Mouse (Mus musculus) c-Kit-positive CD71-positive TER-119-positive erythroid progenitor cells, embryonic 14.5 days (primary cell): ENCODE results near the gene Atp2b2.

Source experiments
- DNase-seq: peaks from one replicate; pipeline ENCODE4 v3.0.0-alpha.2; 2013; ENCODE audit warnings: low spot score

Gene Atp2b2

GRCm38 (mm10) chr6:114011976-114012375 lies 30.4 kb downstream of the Atp2b2 start:
- DNase-seq, result no peak

DNA sequence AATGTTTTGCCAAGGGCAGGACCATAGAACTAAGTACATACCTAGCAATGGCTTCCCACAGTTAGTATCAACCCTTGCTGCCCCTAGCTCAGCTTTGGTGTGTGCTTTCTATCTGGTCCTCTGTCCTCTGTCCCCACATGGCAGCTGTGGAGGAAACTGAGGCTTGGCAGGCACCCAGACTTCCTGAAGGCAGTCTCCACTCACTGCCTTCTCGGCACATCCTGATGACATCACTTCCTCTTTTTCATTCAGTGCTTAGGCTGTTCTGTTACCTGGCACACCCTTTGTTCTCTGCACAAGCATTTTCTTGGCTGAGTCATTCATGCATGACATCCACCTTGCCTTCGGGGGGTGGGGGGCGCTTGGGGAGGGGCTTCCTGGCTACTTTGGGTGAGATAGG lies 38.6 kb downstream of the Atp2b2 start:
- DNase-seq, result no peak

DNA sequence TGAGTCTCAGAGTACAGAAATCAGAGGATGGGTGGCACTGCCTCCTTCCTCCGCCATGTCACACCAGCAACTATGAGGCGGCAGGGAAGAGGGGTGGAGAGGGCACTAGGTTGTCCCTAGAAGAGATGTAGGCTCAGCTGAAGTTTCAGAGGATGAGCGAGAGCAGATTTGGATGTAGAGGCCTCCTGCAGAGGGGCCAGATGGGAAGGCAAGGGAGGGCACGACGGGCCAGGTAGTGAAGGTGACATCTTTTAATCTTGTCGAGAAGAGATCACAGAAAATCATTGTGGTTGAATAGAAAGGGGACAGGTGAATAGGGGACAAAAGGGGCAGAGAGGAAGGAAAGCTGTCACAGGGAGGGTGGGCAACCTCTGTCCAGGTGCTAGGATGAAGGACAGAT lies 41.5 kb downstream of the Atp2b2 start:
- DNase-seq, result no peak

DNA sequence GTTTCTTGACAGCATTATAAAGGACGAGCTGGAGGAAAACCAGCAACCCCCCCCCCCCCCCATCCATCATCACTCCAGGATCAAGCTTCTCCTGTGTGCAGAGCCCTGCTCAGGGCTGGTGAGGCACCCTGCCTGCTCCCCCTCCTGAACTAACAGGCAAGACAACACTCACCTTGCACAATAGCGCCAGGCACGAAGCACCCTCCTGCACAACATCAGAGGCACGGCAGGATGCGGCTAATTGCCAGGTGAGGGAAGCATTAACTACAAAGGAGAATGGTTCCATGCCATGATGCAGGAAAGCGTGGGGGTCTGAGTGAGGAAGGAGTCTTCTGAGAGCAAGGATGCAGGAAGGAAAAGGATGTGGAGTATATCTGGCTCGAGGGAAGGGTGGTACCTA lies 42.1 kb downstream of the Atp2b2 start:
- no peak for DNase-seq

- DNase-seq, result no peak
Measured at GRCm38 (mm10) chr6:113998413-113998812, 44.0 kb downstream of the Atp2b2 start.

DNA sequence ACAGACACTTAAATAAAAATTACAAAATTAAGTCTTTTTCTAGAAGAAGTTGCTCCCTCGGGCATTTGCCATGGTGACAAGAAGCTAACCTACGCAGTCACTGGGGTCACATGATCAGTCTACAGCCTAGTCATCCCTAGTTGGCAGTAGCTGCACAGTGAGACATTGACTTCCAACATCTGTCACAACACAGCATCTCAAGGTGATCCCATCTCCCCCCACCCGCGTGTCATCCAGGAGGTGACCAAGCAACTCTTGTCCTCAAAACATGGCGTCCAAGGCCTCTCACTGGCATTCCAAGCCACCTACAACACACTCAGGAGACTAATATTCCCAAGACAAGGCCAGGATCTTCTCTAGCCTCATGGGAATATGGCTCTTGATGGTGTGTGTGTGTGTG lies 48.2 kb downstream of the Atp2b2 start:
- DNase-seq, result no peak

DNA sequence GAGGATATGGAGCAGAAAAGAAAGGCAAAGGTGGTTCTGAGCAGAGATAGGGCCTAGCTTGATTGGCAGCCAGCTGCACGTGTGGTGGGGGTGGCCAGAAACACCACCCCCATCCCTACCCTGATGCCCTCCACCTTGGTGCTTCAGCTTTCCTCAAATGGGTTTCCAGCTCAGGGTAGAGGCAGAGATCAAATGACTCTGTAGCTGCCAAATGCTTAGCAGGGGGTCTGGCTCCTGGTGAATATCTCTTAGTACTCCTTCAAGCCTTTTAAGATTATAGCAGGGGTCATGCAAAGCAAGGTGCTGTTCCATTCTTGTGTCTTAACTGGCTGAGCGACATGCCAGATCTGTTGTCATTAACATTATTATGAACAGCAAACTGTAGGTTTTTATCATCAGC lies 50.3 kb downstream of the Atp2b2 start:
- no peak for DNase-seq

DNA sequence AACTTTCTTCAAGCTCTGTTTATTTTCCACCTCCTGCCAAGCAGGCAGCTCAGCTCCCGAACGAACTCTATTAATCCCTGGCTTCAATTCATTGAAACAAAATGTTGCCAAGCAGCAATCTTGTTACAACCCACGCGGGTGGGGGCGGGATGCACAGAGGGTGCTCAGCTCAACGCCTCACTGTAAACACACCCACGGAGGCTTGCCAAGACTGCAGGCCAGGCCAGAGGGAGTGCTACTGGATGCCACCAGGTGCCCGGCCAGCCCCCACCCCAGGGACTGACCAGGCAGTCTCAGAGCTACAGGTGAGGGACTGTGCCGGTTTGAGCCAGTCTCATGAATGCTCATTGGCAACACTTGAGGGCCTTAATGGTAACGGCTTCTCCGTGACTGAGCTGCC lies 50.9 kb downstream of the Atp2b2 start:
- DNase-seq, result no peak

DNA sequence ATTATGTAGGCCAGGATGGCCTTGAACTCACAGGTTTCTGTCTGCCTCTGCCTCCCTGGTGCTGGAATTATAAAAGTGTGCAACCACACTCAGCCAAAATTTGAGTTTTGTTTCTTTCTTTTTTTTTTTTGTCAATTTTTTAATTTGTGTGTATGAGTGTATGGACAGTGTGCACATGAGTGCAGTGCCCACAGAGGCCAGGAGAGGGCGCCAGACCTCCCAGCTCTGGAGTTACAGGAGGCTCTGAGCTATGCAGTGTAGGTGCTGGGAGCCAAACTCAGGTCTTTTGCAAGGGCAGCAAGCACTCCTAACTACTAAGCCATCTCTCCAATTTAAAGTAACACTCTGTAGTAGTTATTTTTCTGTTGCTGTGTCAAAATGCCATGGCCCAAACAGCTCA lies 52.4 kb downstream of the Atp2b2 start:
- no peak for DNase-seq

DNA sequence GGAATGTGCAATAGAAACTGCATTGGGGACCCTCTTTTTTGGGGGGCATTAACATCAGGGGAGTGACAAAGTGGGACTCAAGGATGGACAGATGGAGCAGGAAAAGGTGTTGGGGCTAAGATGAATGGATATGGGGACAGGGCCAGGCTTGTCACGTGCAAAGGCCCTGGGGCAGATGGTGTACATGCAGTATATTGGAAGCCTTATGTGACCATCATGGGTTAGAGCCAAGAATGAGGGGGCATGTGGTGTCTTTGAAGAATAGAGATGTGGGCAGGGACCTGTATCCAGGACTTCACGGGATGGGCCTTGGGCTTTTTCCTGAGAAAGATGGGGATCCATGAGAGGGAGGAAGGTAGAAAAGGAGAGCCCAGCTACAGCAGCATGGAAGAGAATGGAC lies 53.9 kb downstream of the Atp2b2 start:
- DNase-seq, result no peak

- no peak for DNase-seq
Measured at GRCm38 (mm10) chr6:113986671-113987070, 55.7 kb downstream of the Atp2b2 start.

DNA sequence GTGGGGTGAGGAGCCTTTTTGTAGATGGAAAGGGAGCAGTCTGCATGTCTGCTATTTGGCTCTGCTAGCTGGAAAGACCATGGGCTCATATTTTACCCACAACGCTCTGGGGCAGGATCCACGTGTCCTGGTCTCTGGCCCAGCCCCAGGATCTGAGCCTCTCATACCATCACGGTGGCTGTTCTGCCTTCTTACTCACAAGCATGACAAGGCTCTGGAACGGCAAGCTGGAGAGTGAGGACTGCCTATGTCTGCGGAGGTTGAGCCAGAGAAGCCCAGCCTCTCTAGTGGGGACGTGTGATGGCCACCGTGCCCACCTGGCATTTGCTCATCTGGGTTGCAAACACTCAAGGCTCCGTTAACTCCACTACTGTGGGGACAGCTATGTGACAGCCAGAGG lies 63.7 kb downstream of the Atp2b2 start:
- DNase-seq, result no peak

- DNase-seq, result no peak
Measured at GRCm38 (mm10) chr6:113978091-113978650, 64.2 kb downstream of the Atp2b2 start.

- no peak for DNase-seq
Measured at GRCm38 (mm10) chr6:113970900-113971299, 71.5 kb downstream of the Atp2b2 start.

DNA sequence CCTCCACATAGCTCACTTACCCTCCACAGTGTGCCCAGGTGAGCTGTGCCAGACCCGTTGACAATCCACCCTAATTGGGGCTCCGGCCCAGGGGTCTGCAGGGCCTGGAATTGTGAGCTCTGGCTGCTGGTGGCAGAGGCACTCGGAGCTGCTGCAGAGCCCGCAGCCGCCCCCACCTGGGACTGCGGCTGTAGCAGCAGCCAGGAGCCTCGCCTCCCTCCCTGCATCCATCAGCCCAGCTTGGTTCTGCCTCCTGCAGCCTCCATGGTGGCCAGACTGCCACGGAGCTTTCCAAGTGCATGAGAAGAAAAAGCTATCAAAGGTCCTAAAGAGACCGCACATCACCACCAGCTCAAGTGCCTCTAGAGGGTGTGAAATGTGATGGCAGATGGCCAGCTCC lies 71.9 kb downstream of the Atp2b2 start:
- no peak for DNase-seq

- no peak for DNase-seq
Measured at GRCm38 (mm10) chr6:113969751-113970150, 72.7 kb downstream of the Atp2b2 start.

GRCm38 (mm10) chr6:113962811-113963210 lies 79.6 kb downstream of the Atp2b2 start:
- peak; percentile 2 for DNase-seq

DNA sequence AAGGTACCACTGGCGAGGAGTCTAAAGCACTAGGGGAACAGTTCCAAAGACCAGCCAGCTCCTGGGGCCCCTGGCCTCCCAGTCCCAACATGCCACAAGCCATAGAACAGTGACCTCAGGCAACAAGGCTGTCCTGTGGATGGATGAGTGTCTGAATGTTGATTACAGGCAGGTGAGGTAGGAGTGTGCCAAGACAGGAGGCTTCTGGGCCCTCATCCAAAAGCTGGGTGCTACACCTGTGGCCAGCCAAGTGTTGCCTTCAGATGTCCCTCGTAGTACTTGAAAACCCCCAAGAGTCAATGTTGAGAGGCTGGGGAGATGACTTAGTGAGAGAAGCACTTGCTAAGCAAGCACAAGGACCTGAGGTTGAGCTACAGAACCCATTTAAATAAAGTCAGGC lies 80.8 kb downstream of the Atp2b2 start:
- DNase-seq, result no peak

GRCm38 (mm10) chr6:113959336-113959735 lies 83.1 kb downstream of the Atp2b2 start:
- no peak for DNase-seq

- DNase-seq, result no peak
Measured at GRCm38 (mm10) chr6:113958714-113959113, 83.7 kb downstream of the Atp2b2 start.

- no peak for DNase-seq
Measured at GRCm38 (mm10) chr6:113958003-113958402, 84.4 kb downstream of the Atp2b2 start.

- no peak for DNase-seq
Measured at GRCm38 (mm10) chr6:113957232-113957940, 85.0 kb downstream of the Atp2b2 start.

GRCm38 (mm10) chr6:113947515-113947914 lies 94.9 kb downstream of the Atp2b2 start:
- DNase-seq, result no peak

- DNase-seq, result no peak
Measured at GRCm38 (mm10) chr6:113942355-113942754, 100.1 kb downstream of the Atp2b2 start.
